Mouse (Mus musculus): ENCODE measurements around the gene Ankrd27. TPM values are rescaled to one million over a fixed set of nuclear protein-coding genes. Genes with fewer than 3 reads are reported as not detected.

The Ankrd27 gene
- polyA plus RNA-seq, 1 experiment from 2014 or later: 44.1 TPM

DNA sequence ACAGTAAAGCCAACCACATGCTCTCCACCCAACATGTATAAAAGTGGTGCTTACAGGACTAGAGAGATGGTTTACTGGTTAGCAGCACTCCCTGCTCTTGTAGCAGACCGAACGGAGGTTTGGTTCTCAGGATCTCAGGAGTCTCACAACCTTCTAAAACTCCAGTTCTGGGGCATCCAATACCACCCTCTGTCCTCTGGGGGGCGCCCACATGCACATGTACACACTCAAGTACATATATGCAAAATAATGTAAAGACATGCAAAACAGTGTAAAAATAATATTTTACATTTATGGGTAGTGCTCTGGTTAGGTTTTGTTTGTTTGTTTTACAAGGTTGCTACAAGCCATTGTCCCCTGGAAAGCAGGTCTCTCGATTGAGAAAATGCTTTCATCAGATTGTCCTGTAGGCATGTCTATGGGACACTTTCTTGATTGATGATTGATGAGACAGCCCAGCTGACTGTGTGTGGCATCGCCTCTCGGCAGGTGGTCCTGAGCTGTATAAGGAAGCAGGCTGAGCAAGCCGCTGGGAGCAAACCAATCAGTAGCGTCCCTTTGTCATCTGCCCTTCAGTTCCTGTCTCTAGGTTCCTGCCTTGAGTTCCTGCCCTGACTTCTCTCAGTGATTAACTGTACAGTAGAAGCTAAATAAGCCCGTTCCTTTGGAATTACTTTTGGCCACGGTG, 65.7 kb downstream of the Ankrd27 start:
- Histone ChIP-seq H3K27me3 (replicated peaks; ENCODE audit: low read depth, poor library complexity, severe bottlenecking) (no peaks in the 10 kb centered on the region), H3K36me3 (replicated peaks) (no peaks in the 10 kb centered on the region), H3K9me3 (0 out of 2 replicates have a peak, but pooled peaks cover 3% of the 10 kb centered on the region), H3K4me1 (peaks cover 4% of the 10 kb centered on the region; the same call in 1 of the 2 replicates), H3K27ac (replicated peaks) (no peak overlapping the region), H3K4me3 (no peak overlapping the region)
- WGBS: 83% methylated on average over 10 of the region's 10 CpGs
- no peak for DNase-seq (ENCODE audit: low spot score)

- H3K27ac ChIP-seq (replicated peaks): no peak overlapping the region
- WGBS: 48% methylated on average over 6 of the region's 6 CpGs
Observed at GRCm38 (mm10) chr7:35657829-35658228, 71.8 kb downstream of the Ankrd27 start.

GRCm38 (mm10) chr7:35659173-35659572, 73.1 kb downstream of the Ankrd27 start:
- Histone ChIP-seq H3K36me3 (replicated peaks) (no peaks in the 10 kb centered on the region), H3K4me1 (peaks cover 9% of the 10 kb centered on the region), H3K4me3 (no peak overlapping the region), H3K9me3 (no peaks in the 10 kb centered on the region), H3K27ac (replicated peaks) (no peak overlapping the region), H3K27me3 (replicated peaks; ENCODE audit: low read depth, poor library complexity, severe bottlenecking) (no peaks in the 10 kb centered on the region)
- WGBS: 62% methylated on average over 3 of the region's 3 CpGs
- peak; percentile 36 for DNase-seq (ENCODE audit: low spot score)

More at GRCm38 (mm10) chr7:35657829-35658228, 71.8 kb downstream of the Ankrd27 start:
- H3K4me3 ChIP-seq: no peak overlapping the region
- no peaks in the 10 kb centered on the region for H3K9me3 ChIP-seq
- H3K36me3 ChIP-seq (replicated peaks): no peaks in the 10 kb centered on the region
- H3K27me3 ChIP-seq (replicated peaks; ENCODE audit: low read depth, poor library complexity, severe bottlenecking): no peaks in the 10 kb centered on the region
- no peaks in the 10 kb centered on the region for H3K4me1 ChIP-seq
- DNase-seq (ENCODE audit: low spot score): no peak

- H3K36me3 ChIP-seq (replicated peaks): no peaks in the 10 kb centered on the region
- peaks cover 25% of the 10 kb centered on the region for H3K4me1 ChIP-seq
- no peaks in the 10 kb centered on the region for H3K27me3 ChIP-seq (replicated peaks; ENCODE audit: low read depth, poor library complexity, severe bottlenecking)
- no peak for DNase-seq (ENCODE audit: low spot score)
- H3K9me3 ChIP-seq: no peaks in the 10 kb centered on the region
- H3K4me3 ChIP-seq: no peak overlapping the region
- WGBS: 53% methylated on average over 16 of the region's 16 CpGs
- no peak overlapping the region for H3K27ac ChIP-seq (replicated peaks)
Observed at GRCm38 (mm10) chr7:35663790-35664376, 77.8 kb downstream of the Ankrd27 start.

- 41% methylated on average over 18 of the region's 18 CpGs for WGBS
- peaks cover 26% of the 10 kb centered on the region for H3K4me1 ChIP-seq
- H3K4me3 ChIP-seq: no peak overlapping the region
- no peaks in the 10 kb centered on the region for H3K27me3 ChIP-seq (replicated peaks; ENCODE audit: low read depth, poor library complexity, severe bottlenecking)
- H3K36me3 ChIP-seq (replicated peaks): no peaks in the 10 kb centered on the region
- H3K27ac ChIP-seq (replicated peaks): peak overlapping the region; percentile 70
- no peaks in the 10 kb centered on the region for H3K9me3 ChIP-seq
- peak; percentile 51 for DNase-seq (ENCODE audit: low spot score)
Observed at GRCm38 (mm10) chr7:35668066-35669041, 82.3 kb downstream of the Ankrd27 start.

GRCm38 (mm10) chr7:35678976-35679375, 92.9 kb downstream of the Ankrd27 start:
- DNase-seq (ENCODE audit: low spot score): no peak
- Histone ChIP-seq H3K36me3 (replicated peaks) (no peaks in the 10 kb centered on the region), H3K27me3 (replicated peaks; ENCODE audit: low read depth, poor library complexity, severe bottlenecking) (no peaks in the 10 kb centered on the region), H3K27ac (replicated peaks) (no peak overlapping the region), H3K4me3 (no peak overlapping the region), H3K9me3 (no peaks in the 10 kb centered on the region; the same call in 1 of the 2 replicates), H3K4me1 (peaks cover 8% of the 10 kb centered on the region; the same call in 1 of the 2 replicates)
- 75% methylated on average over 4 of the region's 4 CpGs for WGBS

DNA sequence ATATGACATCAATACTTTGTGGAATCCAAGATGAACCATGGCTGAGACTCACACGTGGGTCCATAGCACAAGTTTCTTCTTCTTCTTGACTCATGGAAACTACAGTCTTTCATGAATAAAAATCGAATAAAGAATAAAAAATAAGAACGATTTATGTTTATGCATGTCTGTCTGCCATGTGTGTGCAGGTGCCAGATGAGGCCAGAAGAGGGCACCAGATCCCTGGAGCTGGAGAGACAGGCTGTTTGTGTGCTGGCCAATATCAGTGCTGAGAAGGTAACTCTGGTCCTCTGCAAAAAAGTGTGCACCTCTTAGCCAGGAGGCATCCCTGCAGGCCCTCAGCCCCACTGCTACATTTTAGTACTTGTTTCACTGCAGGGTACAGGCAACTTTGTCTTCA, 95.5 kb downstream of the Ankrd27 start:
- 84% methylated on average over 3 of the region's 3 CpGs for WGBS

GRCm38 (mm10) chr7:35683409-35684122, 97.5 kb downstream of the Ankrd27 start:
- no peaks in the 10 kb centered on the region for H3K27me3 ChIP-seq (replicated peaks; ENCODE audit: low read depth, poor library complexity, severe bottlenecking)
- 71% methylated on average over 6 of the region's 6 CpGs for WGBS
- no peak overlapping the region for H3K4me3 ChIP-seq
- DNase-seq (ENCODE audit: low spot score): no peak
- peaks cover 43% of the 10 kb centered on the region for H3K4me1 ChIP-seq
- H3K27ac ChIP-seq (replicated peaks): no peak overlapping the region
- no peaks in the 10 kb centered on the region; the same call in 1 of the 2 replicates for H3K9me3 ChIP-seq
- H3K36me3 ChIP-seq (replicated peaks): no peaks in the 10 kb centered on the region

More for the DNA sequence above, 95.5 kb downstream of the Ankrd27 start:
- H3K27ac ChIP-seq (replicated peaks): no peak overlapping the region
- H3K36me3 ChIP-seq (replicated peaks): no peaks in the 10 kb centered on the region
- no peak overlapping the region for H3K4me3 ChIP-seq
- no peaks in the 10 kb centered on the region for H3K27me3 ChIP-seq (replicated peaks; ENCODE audit: low read depth, poor library complexity, severe bottlenecking)
- H3K9me3 ChIP-seq: no peaks in the 10 kb centered on the region; the same call in 1 of the 2 replicates
- no peak for DNase-seq (ENCODE audit: low spot score)
- peaks cover 23% of the 10 kb centered on the region for H3K4me1 ChIP-seq

DNA sequence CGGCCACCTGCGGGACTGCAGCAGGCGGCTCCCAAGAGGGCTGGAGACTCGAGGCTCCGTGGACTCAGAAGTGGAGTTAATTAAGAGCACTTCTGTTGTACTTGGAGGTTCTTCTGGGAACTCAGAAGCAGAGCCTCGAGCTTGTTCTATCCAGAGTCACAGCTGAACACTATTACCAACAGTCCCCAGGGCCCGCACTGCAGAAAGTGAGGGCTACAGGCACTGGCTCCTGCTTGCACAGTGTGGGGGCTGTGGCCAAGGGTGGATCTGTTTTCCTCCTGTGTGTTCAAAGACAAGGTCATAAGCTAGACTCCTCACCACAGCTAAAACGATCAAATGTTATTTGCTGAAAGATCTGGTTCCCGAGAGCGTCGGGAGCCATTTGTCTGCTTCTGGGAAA, 100.2 kb downstream of the Ankrd27 start:
- Histone ChIP-seq H3K27me3 (replicated peaks; ENCODE audit: low read depth, poor library complexity, severe bottlenecking) (no peaks in the 10 kb centered on the region), H3K27ac (replicated peaks) (no peak overlapping the region), H3K36me3 (replicated peaks) (peaks cover 20% of the 10 kb centered on the region), H3K4me3 (no peak overlapping the region), H3K4me1 (peaks cover 50% of the 10 kb centered on the region), H3K9me3 (no peaks in the 10 kb centered on the region; the same call in 1 of the 2 replicates)
- 62% methylated on average over 11 of the region's 11 CpGs for WGBS
- DNase-seq (ENCODE audit: low spot score): no peak

DNA sequence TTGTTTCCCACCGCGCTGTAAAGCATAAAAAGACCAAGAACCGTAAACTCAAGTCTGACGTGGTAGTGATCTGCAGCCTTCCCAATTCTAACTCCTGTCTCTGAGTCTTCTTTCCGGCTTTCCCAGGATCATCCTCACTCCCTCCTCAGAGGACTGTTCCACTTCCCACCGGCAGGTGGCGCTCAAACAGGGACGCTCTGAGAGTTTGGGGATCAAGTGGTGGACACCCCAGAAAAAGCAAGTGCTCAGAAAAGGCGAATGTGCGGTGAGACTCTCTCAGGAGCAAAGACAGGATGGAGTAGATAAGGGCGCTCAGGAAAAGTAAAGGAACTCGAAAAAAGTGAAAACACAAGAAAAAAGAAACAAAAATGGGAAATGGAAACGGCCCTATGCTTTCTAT, 100.7 kb downstream of the Ankrd27 start:
- H3K27ac ChIP-seq (replicated peaks): no peak overlapping the region
- WGBS: 31% methylated on average over 13 of the region's 13 CpGs

GRCm38 (mm10) chr7:35687229-35687628, 101.2 kb downstream of the Ankrd27 start:
- H3K27ac ChIP-seq (replicated peaks): peak overlapping the region; percentile 4; the same call in 1 of the 2 replicates
- 22% methylated on average over 10 of the region's 10 CpGs for WGBS
- H3K36me3 ChIP-seq (replicated peaks): peaks cover 30% of the 10 kb centered on the region
- H3K4me1 ChIP-seq: peaks cover 50% of the 10 kb centered on the region
- H3K27me3 ChIP-seq (replicated peaks; ENCODE audit: low read depth, poor library complexity, severe bottlenecking): no peaks in the 10 kb centered on the region
- H3K4me3 ChIP-seq: peak overlapping the region; percentile 21; the same call in 1 of the 2 replicates
- DNase-seq (ENCODE audit: low spot score): peak; percentile 52
- H3K9me3 ChIP-seq: no peaks in the 10 kb centered on the region

More for the DNA sequence above, 100.7 kb downstream of the Ankrd27 start:
- Histone ChIP-seq H3K9me3 (no peaks in the 10 kb centered on the region; the same call in 1 of the 2 replicates), H3K36me3 (replicated peaks) (peaks cover 25% of the 10 kb centered on the region), H3K4me3 (0 out of 2 replicates have a peak overlapping the region, but pooled peaks have one; percentile 21), H3K27me3 (replicated peaks; ENCODE audit: low read depth, poor library complexity, severe bottlenecking) (no peaks in the 10 kb centered on the region), H3K4me1 (peaks cover 50% of the 10 kb centered on the region)
- peak; percentile 58 for DNase-seq (ENCODE audit: low spot score)

Data from embryonic facial prominence, embryonic 10.5 days (tissue).